Mouse (Mus musculus): Measurements from ENCODE around the gene Mcur1.

Mcur1 gene

DNA sequence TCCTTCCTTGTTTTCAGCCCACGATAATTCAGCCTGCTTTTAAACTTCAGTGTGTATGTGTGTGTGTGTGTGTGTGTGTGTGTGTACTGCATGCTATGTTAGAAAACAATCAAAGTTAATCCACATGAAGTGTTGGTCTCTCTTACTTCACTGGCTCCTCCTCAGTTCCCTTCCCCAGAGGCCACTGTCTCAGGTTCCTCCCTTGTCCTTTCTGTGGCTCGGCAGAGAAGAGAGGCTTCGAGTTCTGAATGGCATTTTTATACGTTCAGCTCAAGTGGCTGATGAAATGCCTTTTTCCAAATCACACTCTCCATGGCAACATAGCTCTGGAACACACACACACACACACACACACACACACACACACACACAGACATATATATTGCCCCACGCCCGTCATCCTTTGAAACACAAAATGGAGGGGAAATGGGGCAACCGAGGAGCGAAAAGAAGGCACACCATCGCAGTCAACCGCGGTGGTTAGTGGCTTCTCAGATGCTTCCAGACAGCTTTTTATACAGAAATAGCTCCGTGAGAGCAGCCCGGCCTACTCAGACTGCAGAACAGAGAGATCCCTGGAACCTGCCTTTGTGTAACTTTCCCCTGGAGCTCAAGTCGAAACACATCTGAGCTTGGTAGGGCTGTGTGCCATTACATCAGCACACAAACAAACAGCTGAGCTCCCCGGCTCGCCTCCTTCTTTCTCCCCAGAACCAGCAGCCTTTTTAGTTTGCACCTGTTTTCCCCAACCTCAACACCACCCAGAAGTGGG is 34.4 kb downstream of the Mcur1 start:
- no peak for DNase-seq (ENCODE audit: extremely low spot score, low spot score)

DNA sequence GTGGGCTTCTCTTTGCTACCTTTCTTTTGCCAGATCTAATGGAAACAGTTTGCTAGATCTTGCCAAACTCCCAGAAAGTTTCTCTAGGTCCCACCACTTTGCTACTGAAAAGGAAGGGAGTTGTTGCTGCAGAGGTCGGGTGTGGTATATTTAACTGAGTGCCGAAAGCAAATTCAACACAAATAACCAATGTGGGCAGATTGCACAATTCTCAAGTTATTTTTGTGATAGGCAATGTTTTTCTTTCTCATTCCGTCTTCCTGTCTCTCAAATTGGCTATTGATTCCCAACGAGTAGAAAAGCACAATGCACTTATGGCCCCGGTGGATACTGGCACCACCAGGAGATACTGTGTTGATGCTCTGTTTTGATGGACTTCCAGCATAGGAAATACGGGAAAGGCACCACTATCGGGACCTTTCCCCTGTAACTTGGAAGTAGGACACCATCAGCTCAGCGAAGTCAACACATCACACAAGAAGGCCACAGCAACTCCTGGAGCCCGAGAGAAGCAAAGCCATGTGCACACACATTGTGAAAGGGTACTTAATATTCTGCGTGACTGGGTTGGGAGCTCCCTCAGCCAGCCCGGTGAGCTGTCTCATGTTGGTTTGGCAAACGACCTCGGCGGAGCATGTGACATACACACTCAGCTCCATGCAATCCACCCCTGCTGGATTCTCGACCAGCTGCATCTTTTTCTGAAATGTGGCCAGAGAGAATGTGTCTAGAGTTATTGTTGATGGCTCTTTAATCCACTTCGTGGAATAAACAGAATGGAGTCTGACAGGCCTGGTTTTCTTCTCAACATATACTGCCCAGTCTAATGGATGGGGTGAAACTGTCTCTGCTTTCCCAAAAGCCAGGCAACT is 35.3 kb downstream of the Mcur1 start:
- DNase-seq (ENCODE audit: extremely low spot score, low spot score): no peak

DNA sequence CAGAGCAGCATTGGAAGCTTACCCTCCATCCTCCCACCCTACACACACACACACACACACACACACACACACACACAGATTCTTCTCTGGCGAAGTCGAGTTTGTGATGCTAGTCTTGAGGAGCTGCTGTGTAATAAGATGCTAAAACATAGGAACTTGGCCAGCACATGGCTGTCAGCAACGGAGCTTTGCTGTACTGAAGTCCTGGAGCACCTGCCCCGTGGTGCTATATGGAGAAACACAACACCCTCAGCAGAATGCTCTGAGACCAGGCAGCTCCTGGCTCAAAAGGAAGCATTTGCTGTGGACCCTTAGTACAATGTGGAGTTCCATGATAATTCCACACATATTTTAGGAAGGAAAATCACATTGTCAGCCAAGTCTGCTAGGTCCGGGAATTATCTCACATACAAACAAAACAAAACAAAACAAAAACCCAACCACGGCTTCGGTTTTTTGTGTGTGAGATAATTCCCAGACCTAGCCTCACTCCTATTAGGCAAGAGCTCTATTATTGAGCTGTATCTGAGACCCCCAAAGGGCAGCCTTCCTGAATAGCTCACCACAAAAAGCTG is 36.0 kb downstream of the Mcur1 start:
- DNase-seq (ENCODE audit: extremely low spot score, low spot score): no peak

DNA sequence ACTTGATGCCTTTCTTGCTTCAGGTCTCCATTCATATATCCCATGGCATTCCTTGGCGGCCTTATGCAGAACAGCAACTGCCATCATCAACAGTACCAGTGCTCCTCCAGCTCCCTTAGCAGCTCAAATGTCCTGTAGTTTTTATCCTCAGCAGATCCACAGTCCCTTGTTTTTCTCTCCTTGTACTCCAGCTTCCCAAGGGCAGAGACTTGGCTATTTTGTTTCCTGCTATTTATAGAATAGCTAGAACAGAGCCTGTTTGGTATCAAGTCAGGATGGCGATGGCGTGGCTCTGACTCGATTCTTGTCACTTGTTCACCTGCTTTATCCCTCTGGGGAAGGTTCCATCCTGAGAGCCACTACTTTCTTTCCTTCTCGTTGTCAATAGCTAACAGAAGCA is 38.1 kb downstream of the Mcur1 start:
- no peak for DNase-seq (ENCODE audit: extremely low spot score, low spot score)

DNA sequence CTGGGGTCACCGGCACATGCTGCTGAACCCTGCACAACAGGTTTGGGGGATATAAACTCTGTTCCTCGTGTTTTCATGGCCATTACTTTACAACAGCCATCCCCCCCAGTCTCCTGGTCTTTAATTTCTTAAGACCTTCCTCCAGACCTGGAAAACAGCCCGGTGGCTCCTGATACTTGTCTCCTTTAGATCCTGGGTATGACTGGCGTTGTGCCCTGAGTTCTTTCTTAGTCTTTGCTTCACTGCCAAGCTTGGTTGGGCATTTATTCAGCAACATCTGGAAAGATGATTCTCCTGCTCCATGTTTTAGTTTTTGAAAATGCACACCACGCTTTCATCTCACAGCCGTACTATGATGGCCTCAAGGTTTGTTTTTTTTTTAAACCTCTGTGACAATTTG is 40.7 kb downstream of the Mcur1 start:
- no peak for DNase-seq (ENCODE audit: extremely low spot score, low spot score)

DNA sequence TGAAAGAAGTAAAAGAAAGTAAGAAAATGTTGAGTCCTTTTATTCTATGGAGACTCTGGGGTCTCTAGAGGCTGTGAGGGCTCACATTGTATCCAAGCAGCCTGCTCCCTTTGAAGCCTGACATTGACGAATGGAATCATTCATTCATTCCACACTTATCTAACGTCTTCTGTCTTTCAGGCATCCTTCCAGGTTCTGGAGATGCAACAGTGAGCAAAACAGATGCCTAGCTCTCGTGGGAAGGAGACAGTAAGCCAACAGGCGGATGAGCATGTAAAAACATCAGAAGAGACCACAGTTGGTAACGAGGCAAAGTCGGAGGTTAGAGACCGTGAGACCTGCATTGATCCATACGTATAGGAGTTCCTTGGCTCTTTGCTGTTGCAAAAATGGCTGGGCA is 42.6 kb downstream of the Mcur1 start:
- DNase-seq (ENCODE audit: extremely low spot score, low spot score): no peak

DNA sequence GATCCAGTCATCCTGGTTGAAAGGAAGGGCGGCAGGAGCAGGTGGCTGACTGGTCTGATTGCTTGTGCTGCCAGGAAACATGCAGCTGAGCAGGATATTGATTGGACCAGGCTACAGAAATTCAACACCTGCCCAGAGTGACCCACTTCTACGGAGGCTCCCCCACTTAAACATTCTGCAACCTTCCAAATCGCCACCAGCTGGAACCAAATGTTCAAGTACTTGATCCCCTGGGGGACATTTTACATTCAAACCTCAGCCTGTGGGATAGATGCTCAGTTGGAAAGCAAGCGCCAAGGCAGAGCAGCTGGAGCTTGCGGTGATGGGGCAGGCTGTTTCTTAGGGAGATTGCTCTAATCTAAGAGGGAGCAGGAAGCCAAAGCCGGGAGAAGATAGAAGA is 43.1 kb downstream of the Mcur1 start:
- no peak for DNase-seq (ENCODE audit: extremely low spot score, low spot score)

DNA sequence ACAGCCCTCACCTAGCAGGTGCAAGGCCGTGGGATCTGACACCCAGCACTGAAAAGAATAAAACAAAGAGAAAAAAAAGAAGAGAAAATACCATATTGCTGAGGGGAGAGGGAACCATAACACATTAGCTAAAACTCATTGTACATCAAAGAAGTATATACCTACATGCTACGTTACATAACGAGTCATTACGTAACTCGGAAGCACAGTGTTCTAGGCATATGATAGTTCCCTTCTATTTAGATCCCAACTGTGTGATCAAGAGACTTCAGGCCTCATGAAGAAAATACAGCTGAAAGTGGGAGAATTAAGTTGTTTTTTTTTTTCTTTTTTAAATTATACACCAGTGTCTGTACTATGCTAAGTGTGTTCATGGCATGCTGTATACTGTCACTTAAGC is 43.9 kb downstream of the Mcur1 start:
- DNase-seq (ENCODE audit: extremely low spot score, low spot score): no peak

DNA sequence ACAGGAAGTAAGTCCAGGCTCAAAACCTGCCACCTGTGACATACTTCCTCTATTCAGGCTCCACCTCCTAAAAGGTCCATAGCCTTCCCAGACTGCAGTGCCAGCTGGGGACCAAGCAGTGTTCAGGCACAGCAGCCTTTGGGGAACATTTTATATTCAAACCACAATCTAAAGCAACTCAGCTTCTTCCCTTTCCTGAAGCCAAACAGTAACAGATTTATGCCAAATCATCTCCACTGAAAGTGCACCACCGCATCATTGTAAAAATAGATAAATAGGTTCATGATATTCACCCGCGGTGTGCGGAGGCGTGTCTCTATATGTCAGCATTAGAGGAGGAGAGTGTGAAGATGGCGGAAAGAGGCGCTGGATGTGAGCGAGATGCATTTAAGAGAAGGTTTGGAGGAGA is 45.0 kb downstream of the Mcur1 start:
- DNase-seq (ENCODE audit: extremely low spot score, low spot score): no peak

DNA sequence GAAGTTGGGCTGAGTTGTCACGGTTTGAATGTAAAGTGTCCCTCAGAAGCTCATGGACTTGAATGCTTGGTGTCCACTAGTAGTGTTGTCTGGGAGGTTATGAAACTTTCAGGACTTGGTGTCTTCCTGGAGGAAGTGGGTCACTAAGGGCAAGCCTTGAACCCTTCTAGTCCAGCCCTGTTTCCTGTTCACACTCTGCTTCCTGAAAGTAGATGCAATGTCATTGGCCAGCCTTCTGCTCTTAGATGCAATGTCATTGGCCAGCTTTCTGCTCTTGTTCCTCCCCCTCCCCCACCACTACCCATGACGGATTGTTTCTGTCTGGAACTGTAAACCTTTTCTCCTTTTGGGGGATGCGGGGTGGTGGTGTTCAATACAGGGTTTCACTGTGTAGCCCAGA is 47.3 kb downstream of the Mcur1 start:
- DNase-seq (ENCODE audit: extremely low spot score, low spot score): no peak

DNA sequence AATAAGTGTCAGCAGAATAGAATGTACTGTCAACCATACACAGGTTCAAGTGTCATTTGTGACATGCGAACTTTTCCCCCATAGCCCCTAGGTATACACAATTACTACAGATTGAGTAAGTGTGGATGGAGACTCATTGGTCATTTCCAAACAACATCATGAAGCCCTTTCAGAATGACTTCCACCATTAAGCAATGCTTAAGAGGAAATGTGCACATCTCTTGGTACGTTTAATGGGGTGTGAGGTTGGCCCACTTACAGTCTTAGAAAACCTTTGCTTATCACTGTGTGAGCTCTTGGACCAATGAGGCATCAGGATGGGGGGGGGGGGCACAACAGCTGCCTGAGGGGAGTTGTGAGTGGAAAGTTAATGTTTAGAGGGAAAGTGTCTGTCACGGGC is 54.2 kb downstream of the Mcur1 start:
- DNase-seq (ENCODE audit: extremely low spot score, low spot score): no peak

DNA sequence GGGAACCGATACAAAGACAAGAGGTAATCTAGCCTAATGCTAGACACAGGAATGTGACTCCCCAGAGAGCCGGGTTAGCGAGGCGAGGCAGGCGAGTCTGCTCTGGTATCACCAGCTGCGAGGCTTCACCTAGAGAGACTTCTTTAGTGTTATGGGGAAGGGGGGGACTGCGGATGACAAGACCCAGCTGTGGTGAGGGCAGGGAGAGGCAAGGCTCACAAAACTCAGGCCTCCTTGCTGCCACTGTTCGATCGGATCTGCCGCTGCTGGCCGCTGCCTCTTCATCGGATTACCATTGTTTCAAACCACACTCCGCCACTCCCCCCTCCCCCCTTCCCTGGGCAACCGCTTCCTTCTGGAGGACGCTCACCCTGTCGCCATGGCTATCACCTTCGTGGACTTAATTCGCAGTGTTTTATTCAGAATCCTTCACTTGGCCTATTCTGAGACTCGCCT is 56.6 kb downstream of the Mcur1 start:
- peak; percentile 62 for DNase-seq (ENCODE audit: extremely low spot score, low spot score)

DNA sequence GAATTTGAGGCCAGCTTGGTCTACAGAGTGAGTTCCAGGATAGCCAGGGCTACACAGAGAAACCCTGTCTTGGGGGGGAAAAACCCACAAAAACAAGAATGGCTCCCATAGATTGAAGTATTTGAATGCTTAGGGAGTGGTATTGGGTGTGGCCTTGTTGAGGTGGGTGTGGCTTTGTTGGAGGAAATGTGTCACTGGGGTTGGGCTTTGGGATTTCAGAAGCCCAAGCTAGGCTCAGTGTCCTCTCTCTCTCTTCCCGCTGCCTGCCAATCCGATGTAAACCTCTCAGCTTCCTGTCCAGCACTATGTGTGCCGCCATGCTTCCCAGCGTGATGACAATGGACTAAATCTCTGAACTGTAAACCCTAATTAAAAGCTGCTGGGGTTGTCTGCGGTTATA is 58.4 kb downstream of the Mcur1 start:
- DNase-seq (ENCODE audit: extremely low spot score, low spot score): no peak

DNA sequence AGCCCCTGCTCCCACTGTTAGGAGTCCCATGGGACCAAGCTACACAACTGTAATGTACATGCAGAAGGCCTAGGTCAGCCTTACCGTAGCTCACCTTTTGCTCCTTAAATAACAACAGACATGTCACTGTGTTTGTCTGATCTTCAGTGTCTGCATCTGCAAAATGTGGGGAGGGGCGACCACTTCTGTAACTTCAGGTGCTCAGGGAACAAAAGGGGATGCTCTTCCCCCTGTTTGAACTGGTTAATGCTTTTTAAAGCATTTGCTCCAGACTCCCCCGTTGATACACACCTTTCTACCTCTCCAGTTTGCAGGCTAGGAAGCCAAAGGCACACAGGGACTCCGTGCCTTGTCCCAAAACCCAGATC is 59.5 kb downstream of the Mcur1 start:
- DNase-seq (ENCODE audit: extremely low spot score, low spot score): no peak

DNA sequence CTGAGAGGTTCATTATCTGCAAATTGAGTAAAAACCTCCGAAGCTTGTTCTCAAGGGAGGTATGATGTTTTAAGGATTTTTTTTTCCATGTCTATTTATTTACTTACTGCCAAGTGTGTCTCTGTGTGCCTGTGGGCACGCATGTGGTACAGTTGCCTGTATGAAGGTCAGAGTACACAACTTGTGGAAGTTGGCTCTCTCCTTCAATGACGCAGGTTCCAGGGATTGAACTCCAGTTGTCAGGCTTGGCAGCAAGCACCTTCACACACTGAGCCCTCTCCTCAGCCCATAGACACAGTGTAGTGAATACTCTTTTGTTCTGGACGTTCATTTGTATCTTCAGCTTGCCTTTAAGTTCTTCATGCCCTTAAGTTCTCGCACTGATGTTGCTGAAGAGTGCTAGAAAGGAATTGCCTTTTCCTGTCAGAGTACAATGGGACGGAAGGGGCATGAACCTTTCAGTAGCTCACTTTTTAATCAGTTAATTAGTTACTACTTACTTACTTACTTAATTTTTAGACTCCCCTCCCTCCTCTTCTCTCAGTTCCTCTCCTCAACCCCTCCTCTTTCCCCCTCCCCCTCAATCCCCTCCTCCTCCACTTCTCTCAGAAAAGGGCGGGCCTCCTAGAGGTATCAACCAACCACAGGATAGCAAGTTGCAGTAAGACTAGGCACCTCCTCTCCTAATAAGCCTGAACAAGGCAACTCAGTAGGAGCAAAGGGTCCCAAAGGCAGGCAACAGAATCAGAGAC is 60.1 kb downstream of the Mcur1 start:
- no peak for DNase-seq (ENCODE audit: extremely low spot score, low spot score)

DNA sequence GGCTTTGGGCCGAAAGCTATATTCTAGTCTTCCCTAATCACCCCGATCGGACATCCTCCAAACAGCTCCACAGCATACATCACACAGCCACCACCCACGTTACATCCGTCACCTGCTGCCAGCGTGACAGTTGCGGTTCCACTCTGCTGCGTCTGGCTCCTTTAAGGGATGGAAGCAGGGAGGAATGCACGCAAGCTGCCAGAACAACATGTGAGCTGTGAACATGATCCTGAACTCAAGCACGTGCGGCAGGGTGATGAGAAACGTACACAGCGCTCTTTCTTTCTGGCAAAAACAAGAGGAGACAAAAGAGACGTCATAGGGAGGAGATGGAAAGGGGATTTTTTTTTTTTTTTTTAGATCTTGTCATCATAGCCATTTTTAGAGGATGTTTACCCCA is 61.1 kb downstream of the Mcur1 start:
- DNase-seq (ENCODE audit: extremely low spot score, low spot score): no peak

DNA sequence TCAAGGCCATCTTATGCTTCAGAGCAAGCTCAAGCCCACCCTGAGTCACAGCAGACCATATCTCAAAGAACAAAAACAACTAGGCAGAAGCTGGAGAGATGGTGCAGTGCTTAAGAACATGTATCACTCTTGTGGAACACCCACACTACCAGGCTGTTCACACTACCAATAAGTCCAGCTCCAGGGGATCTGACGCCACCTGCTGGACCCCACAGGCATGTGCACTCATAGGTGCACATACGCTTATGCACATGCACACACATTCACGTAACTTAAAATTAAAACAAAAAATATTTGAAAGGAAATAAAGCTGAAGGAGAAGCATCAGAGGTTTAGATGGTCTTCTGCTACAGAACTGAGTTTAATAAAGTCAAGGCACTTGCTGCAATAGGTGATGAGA is 62.2 kb downstream of the Mcur1 start:
- DNase-seq (ENCODE audit: extremely low spot score, low spot score): no peak

DNA sequence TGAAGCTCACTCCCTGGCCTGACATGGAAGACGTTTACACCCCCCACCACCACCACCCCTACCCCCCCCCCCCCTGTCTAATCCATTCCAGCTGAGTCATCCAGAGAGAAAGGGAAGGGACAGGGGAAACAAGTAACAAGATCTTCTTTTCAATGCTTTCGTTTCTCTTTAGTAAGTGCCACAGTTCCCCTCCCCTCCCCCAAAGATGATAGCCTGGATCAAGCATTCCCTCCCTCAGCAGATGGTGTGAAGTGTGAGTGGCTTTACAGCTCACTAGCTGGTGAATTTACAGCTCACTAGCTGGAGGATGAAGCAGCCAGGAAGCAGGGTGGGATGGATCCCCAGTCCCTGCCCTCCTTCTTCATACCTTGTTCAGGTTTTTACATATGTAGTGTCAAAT is 63.3 kb downstream of the Mcur1 start:
- no peak for DNase-seq (ENCODE audit: extremely low spot score, low spot score)

DNA sequence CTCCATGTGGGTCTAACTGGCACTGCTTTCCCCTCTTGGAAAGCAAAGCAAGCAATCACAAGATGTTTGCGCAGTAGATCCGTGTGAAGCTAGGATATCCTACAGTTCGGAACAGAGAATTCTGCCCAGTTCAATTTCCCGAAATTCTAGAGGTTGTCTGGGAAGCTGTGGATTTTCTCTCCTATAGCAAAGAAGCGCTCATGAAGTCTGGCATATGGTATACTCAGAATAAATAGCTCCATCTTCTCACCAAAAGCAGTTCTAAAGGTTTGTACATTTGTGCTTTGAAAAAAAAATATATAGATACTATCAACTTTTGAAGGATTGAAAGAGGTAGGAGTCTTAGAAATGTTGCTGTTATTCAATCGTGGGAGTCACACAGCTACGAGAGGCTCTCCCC is 64.3 kb downstream of the Mcur1 start:
- no peak for DNase-seq (ENCODE audit: extremely low spot score, low spot score)

DNA sequence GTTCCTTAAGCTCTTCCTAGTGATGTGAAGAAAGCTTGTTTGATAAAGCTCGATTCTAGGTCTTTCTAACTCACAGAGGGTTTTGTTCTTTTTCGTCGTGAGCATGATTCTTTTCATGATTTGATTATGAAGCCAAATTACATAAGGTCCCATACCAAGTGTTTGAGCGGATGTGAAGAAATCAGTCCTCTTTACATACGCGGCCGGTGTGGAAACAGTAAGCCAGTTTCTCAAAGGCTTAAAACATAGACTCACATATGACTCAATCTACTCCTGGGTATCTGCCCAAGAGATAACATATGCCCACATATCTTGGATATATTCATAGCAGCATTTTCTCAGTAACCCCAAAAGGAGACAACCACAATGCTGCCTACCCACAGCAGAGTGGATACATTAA is 66.3 kb downstream of the Mcur1 start:
- DNase-seq (ENCODE audit: extremely low spot score, low spot score): no peak

DNA sequence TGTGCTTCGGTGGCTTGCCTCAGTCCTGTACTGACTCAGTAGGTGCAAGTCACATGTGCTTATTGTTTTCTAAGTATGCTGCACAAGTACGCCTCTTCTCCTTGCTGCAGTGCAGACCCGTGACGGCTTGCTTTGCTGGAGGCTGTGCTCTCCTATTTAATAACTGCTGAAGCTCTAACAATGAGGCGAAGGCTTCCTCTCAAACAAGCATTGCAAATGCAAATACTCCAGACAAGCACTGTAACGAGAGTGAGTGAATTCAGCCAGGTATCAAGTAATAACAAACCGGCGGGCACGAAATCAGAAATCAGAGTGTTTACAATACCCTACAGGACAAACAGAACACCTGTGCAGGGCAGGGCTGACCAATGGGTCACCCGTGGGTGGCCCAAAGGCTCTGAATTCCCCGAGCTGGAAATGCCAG is 66.9 kb downstream of the Mcur1 start:
- no peak for DNase-seq (ENCODE audit: extremely low spot score, low spot score)

All from neural tube, embryonic 10.5 days (tissue).